Mouse (Mus musculus) liver, embryonic 14.5 days (tissue): ENCODE measurements around the gene Bclaf3.
A peak's percentile ranks its signal among the peaks of the same experiment; 100 is the strongest.

Source experiments
- CTCF ChIP-seq: IDR thresholded peaks from 2 replicates; pipeline ENCODE4 v1.5.1; 2016; ENCODE audit warnings: antibody characterized with exemption, low read depth, control low read depth
- EP300 ChIP-seq: IDR thresholded peaks from 2 replicates; pipeline ENCODE4 v1.6.1; 2016; ENCODE audit warnings: antibody characterized with exemption, low read depth

DNA sequence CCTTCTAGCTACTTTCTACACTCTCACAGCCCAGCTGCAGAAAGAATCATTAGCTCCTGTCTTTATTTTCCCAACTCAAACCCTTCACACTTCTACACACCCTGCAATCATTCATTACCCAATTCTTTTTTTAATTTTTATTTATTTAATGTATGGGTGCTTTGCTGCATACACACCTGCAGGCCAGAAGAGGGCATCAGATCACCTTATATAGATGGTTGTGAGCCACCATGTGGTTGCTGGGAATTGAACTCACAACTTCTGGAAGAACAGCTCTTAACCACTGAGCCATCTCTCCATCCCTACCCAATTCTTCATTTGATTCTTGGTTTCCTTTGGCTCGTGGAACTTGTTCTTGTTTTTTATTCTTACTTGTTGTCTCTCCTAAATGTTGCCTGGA lies 42.2 kb upstream of the Bclaf3 start:
- TF ChIP-seq EP300 (no peak), CTCF (peak; percentile 39; the same call in 1 of the 2 replicates)
